Mouse (Mus musculus) limb, embryonic 14.5 days (tissue): ENCODE measurements at regions not wholly inside any gene's neighbourhood (a gene's known extent, or its start where the extent isn't known, plus 50 kb on each side); places are given as distances from the start of the nearest gene placed in this dataset.
A peak's percentile ranks its signal among the peaks of the same experiment; 100 is the strongest.

Experiments used
- ATAC-seq: fragments of 200-750 bp; cut with Nextera tagmentation; 2 replicates; pipeline ENCODE4 v1.8.0; 2017; ENCODE audit warnings: low read depth, moderate number of reproducible peaks, moderate TSS enrichment; ENCODE audit not compliant: low FRiP score
- DNase-seq: peaks from one replicate; pipeline ENCODE4 v3.0.0-alpha.2; 2015; ENCODE audit warnings: low spot score
- H3K27ac ChIP-seq: fragments of 300-500 bp; sonication (generic); replicated peaks from 2 replicates; pipeline ENCODE4 v1.5.1; 2014; ENCODE audit warnings: low read depth, mild to moderate bottlenecking, low read length, moderate library complexity, mixed read lengths
- H3K27me3 ChIP-seq: fragments of 300-500 bp; sonication (generic); 2 replicates; pipeline ENCODE4 v1.6.1; 2014; ENCODE audit warnings: low read length, mixed read lengths; ENCODE audit not compliant: control insufficient read depth, insufficient read depth
- H3K36me3 ChIP-seq: fragments of 300-500 bp; sonication (generic); 2 replicates; pipeline ENCODE4 v1.6.1; 2014; ENCODE audit warnings: mild to moderate bottlenecking, low read length, moderate library complexity, mixed read lengths; ENCODE audit not compliant: control insufficient read depth, insufficient read depth
- H3K4me1 ChIP-seq: fragments of 300-500 bp; sonication (generic); 2 replicates; pipeline ENCODE4 v1.6.1; 2014; ENCODE audit warnings: antibody characterized with exemption, low read length, mixed read lengths; ENCODE audit not compliant: control insufficient read depth, insufficient read depth
- H3K4me2 ChIP-seq: fragments of 300-500 bp; sonication (generic); replicated peaks from 2 replicates; pipeline ENCODE4 v1.6.1; 2014; ENCODE audit warnings: low read depth, mild to moderate bottlenecking, low read length, moderate library complexity; ENCODE audit not compliant: severe bottlenecking
- H3K4me3 ChIP-seq: fragments of 300-500 bp; sonication (generic); replicated peaks from 2 replicates; pipeline ENCODE4 v1.5.1; 2014; ENCODE audit warnings: low read length
- H3K9ac ChIP-seq: fragments of 300-500 bp; sonication (generic); 2 replicates; pipeline ENCODE4 v1.6.1; 2014; ENCODE audit warnings: mild to moderate bottlenecking, low read depth, low read length, moderate library complexity; ENCODE audit not compliant: severe bottlenecking
- H3K9me3 ChIP-seq: fragments of 300-500 bp; sonication (generic); 2 replicates; pipeline ENCODE4 v1.6.1; 2016; ENCODE audit warnings: low read length; ENCODE audit not compliant: control insufficient read depth
- POLR2A ChIP-seq: fragments of 200-500 bp; IDR thresholded peaks from 2 replicates; pipeline ENCODE4 v1.8.0; 2012; ENCODE audit warnings: inconsistent platforms, mild to moderate bottlenecking, moderate library complexity, borderline replicate concordance; ENCODE audit not compliant: insufficient read depth, insufficient read length; ENCODE audit errors: extremely low read depth
- WGBS: fragments of 180-500 bp; shearing (Covaris S2); extraction: QIAGEN DNeasy Blood & Tissue Kit; methylation state at CpG from one replicate; pipeline ENCODE4 v1.1.7; 2014; 5-methylcytosine and 5-hydroxymethylcytosine counted together

GRCm38 (mm10) chr14:102461001-102461400 is 521.4 kb downstream of the Kctd12 start:
- Histone ChIP-seq H3K27me3 (no peaks in the 10 kb centered on the region), H3K36me3 (no peaks in the 10 kb centered on the region), H3K9ac (no peak overlapping the region), H3K4me1 (no peaks in the 10 kb centered on the region), H3K27ac (no peak overlapping the region), H3K9me3 (no peaks in the 10 kb centered on the region), H3K4me3 (no peak overlapping the region), H3K4me2 (no peak overlapping the region)
- ATAC-seq (no peak), DNase-seq (no peak)
- WGBS, result 54% methylated on average over 1 of the region's 1 CpGs
- no peak for TF ChIP-seq POLR2A

DNA sequence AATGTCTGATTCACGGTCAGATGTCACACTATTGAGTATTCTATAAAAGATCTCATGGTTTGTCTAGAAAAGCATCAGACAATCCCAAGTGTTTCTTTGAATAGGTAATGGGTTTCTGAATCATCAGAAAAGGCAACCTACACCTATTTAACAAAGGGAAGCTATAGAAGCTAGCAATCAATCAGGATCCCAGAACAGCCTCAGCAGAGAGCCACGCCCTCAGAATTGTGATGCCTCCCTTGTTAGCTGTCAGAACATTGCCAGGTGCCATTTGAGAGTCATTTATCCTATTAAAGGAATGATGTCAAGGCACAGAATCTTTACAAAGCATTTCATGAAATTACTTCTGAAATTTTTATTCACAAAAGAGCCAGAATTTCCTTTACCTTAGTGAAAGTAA is 542.7 kb downstream of the Kctd12 start:
- H3K27me3 ChIP-seq, result no peaks in the 10 kb centered on the region
- 85% methylated on average over 2 of the region's 2 CpGs for whole genome bisulfite sequencing
- H3K9me3 ChIP-seq, result no peaks in the 10 kb centered on the region
- H3K4me2 ChIP-seq, result no peak overlapping the region
- TF ChIP-seq POLR2A, result no peak
- H3K36me3 ChIP-seq, result no peaks in the 10 kb centered on the region
- no peak overlapping the region for H3K27ac ChIP-seq
- no peak overlapping the region for H3K4me3 ChIP-seq
- ATAC-seq, result no peak
- no peak for DNase-seq
- no peaks in the 10 kb centered on the region for H3K4me1 ChIP-seq
- no peak overlapping the region for H3K9ac ChIP-seq

GRCm38 (mm10) chr14:102403397-102404115 is 578.9 kb downstream of the Kctd12 start:
- no peaks in the 10 kb centered on the region for H3K27me3 ChIP-seq
- DNase-seq (peak; percentile 74), ATAC-seq (no peak; the same call in 1 of the 2 replicates)
- H3K4me1 ChIP-seq, result peaks cover 13% of the 10 kb centered on the region
- no peak for TF ChIP-seq POLR2A
- H3K9ac ChIP-seq, result no peak overlapping the region
- H3K4me2 ChIP-seq, result no peak overlapping the region
- 15% methylated on average over 4 of the region's 4 CpGs for WGBS
- no peak overlapping the region for H3K27ac ChIP-seq
- no peaks in the 10 kb centered on the region for H3K36me3 ChIP-seq
- H3K4me3 ChIP-seq, result no peak overlapping the region
- H3K9me3 ChIP-seq, result no peaks in the 10 kb centered on the region

GRCm38 (mm10) chr14:102402061-102402689 is 580.3 kb downstream of the Kctd12 start:
- TF ChIP-seq POLR2A, result no peak
- Histone ChIP-seq H3K9me3 (no peaks in the 10 kb centered on the region), H3K4me1 (peaks cover 13% of the 10 kb centered on the region), H3K36me3 (no peaks in the 10 kb centered on the region), H3K9ac (no peak overlapping the region), H3K27ac (0 out of 2 replicates have a peak overlapping the region, but pooled peaks have one; percentile 28), H3K27me3 (no peaks in the 10 kb centered on the region), H3K4me2 (no peak overlapping the region), H3K4me3 (no peak overlapping the region)
- 14% methylated on average over 4 of the region's 4 CpGs for WGBS
- DNase-seq, result peak; percentile 63
- peak; percentile 67 for ATAC-seq

- no peak overlapping the region for H3K4me2 ChIP-seq
- H3K27me3 ChIP-seq, result no peaks in the 10 kb centered on the region
- 79% methylated on average over 7 of the region's 7 CpGs for WGBS
Observed at GRCm38 (mm10) chr14:102396036-102396734, 586.3 kb downstream of the Kctd12 start.

More at GRCm38 (mm10) chr14:102396036-102396734, 586.3 kb downstream of the Kctd12 start:
- Histone ChIP-seq H3K9ac (no peak overlapping the region), H3K36me3 (no peaks in the 10 kb centered on the region), H3K4me3 (no peak overlapping the region), H3K27ac (no peak overlapping the region), H3K9me3 (no peaks in the 10 kb centered on the region), H3K4me1 (no peaks in the 10 kb centered on the region; the same call in 1 of the 2 replicates)
- no peak for DNase-seq
- no peak for ATAC-seq
- no peak for TF ChIP-seq POLR2A
